Mouse (Mus musculus) hindbrain, embryonic 12.5 days (tissue): ENCODE measurements around the gene Ints1. TPM values are rescaled to one million over a fixed set of nuclear protein-coding genes. Genes with fewer than 3 reads are reported as not detected.

ENCODE experiments used
- ATAC-seq: fragments of 200-750 bp; cut with Nextera tagmentation; 2 replicates; pipeline ENCODE4 v1.8.0; 2017; ENCODE audit warnings: moderate TSS enrichment; ENCODE audit not compliant: low FRiP score
- H3K27ac ChIP-seq: fragments of 300-500 bp; sonication (generic); 2 replicates; pipeline ENCODE4 v1.5.1; 2016; ENCODE audit warnings: mild to moderate bottlenecking
- H3K27me3 ChIP-seq: fragments of 300-500 bp; sonication (generic); 2 replicates; pipeline ENCODE4 v1.6.1; 2016; ENCODE audit warnings: mild to moderate bottlenecking
- H3K36me3 ChIP-seq: fragments of 300-500 bp; sonication (generic); 2 replicates; pipeline ENCODE4 v1.6.1; 2016; ENCODE audit warnings: mild to moderate bottlenecking
- H3K4me1 ChIP-seq: fragments of 300-500 bp; sonication (generic); 2 replicates; pipeline ENCODE4 v1.6.1; 2016
- H3K4me2 ChIP-seq: fragments of 300-500 bp; sonication (generic); replicated peaks from 2 replicates; pipeline ENCODE4 v1.6.1; 2016; ENCODE audit warnings: mild to moderate bottlenecking
- H3K4me3 ChIP-seq: fragments of 300-500 bp; sonication (generic); 2 replicates; pipeline ENCODE4 v1.5.1; 2016; ENCODE audit warnings: mild to moderate bottlenecking
- H3K9ac ChIP-seq: fragments of 300-500 bp; sonication (generic); 2 replicates; pipeline ENCODE4 v1.6.1; 2016; ENCODE audit warnings: mild to moderate bottlenecking, moderate library complexity
- H3K9me3 ChIP-seq: fragments of 300-500 bp; sonication (generic); replicated peaks from 2 replicates; pipeline ENCODE4 v1.6.1; 2016; ENCODE audit warnings: mild to moderate bottlenecking
- WGBS: fragments of 180-500 bp; shearing (Covaris S2); methylation state at CpG from one replicate; pipeline ENCODE4 v1.1.7; 2016; 5-methylcytosine and 5-hydroxymethylcytosine counted together
- polyA plus RNA-seq: library from polyadenylated mRNA; unstranded; fragments of >200 nt; fragmentation: Nextera tagmentation; extraction: Ambion mirVana; gene quantifications from 2 replicates; pipeline ENCODE4 v1.2.1, GENCODE M21; 2016

The Ints1 gene
- 32.8 and 37.7 TPM in 2 replicates for polyA plus RNA-seq

DNA sequence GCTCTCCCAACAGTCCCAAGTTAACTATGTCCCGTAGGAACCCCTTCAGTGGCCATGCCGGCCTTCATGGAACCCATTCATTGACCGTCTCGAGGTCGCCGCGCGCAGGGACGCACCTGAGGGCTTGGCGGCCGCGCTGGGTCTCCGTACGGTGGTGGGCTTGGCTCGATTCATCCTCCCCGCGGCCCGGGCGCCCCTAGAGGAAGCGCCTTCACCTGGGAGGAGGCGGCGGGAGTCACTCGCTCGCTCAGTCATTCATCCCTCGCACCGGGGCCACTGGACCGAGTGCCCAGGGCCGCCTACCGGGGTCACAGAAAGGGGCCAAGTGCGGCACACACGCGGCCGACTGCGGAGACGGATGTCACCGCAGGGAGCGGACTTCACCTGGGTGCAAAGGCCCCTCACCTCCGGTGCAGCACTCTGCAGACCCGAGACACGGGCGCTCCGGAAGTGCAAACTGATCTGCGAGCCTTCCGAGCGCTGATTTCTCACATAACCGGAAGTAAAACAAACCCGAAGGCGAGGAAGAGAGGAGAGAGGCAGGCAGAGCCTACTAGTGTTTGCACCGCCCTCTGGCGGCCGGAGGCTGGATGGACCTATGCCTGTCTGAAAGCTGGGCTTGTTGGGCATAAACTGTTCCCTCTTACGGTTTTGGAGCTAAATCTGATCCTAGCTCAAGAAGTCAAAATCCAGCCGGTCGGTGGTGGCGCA is at the start of gene Ints1:
Ints1 (minus strand) TSS at position 459 of the 711 bp plus-strand sequence.
- no peaks in the 10 kb centered on the region for H3K27me3 ChIP-seq
- peak within 1 kb of the TSS; percentile 90 for H3K9ac ChIP-seq
- ATAC-seq = peak; percentile 83
- H3K4me2 ChIP-seq = peak within 1 kb of the TSS; percentile 97
- H3K36me3 ChIP-seq = peaks cover 36% of the 10 kb centered on the region
- H3K9me3 ChIP-seq = no peaks in the 10 kb centered on the region
- H3K4me3 ChIP-seq = peak within 1 kb of the TSS; percentile 97
- peak within 1 kb of the TSS; percentile 70; the same call in 1 of the 2 replicates for H3K27ac ChIP-seq
- WGBS = under 1% methylated on average over 55 of the region's 55 CpGs
- peaks cover 10% of the 10 kb centered on the region for H3K4me1 ChIP-seq

DNA sequence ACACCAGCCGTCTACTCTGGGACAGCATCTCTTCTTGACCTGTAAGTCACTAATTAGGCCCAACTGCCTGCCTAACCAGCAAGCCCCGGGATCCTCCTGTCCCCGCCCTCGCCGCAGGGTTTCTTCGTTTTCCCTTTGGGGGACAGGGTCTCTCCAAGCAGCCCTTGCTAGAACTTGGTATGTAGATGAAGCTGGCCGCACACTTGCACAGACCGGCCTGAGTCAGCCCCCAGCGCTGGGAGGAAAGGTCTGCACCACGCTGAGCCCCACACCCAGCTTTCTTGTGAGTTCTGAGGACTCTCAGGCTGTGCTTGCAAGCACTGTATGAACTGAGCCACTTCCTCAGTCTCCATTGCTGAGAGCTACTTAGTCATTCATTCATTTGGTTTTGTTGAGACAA is 49.1 kb upstream of the Ints1 start:
- Histone ChIP-seq H3K36me3 (peaks cover 40% of the 10 kb centered on the region), H3K27me3 (no peaks in the 10 kb centered on the region), H3K9me3 (no peaks in the 10 kb centered on the region), H3K4me3 (no peak overlapping the region), H3K4me2 (no peak overlapping the region), H3K27ac (no peak overlapping the region), H3K4me1 (peaks cover 16% of the 10 kb centered on the region), H3K9ac (no peak overlapping the region)
- ATAC-seq = no peak
- 90% methylated on average over 10 of the region's 10 CpGs for WGBS

DNA sequence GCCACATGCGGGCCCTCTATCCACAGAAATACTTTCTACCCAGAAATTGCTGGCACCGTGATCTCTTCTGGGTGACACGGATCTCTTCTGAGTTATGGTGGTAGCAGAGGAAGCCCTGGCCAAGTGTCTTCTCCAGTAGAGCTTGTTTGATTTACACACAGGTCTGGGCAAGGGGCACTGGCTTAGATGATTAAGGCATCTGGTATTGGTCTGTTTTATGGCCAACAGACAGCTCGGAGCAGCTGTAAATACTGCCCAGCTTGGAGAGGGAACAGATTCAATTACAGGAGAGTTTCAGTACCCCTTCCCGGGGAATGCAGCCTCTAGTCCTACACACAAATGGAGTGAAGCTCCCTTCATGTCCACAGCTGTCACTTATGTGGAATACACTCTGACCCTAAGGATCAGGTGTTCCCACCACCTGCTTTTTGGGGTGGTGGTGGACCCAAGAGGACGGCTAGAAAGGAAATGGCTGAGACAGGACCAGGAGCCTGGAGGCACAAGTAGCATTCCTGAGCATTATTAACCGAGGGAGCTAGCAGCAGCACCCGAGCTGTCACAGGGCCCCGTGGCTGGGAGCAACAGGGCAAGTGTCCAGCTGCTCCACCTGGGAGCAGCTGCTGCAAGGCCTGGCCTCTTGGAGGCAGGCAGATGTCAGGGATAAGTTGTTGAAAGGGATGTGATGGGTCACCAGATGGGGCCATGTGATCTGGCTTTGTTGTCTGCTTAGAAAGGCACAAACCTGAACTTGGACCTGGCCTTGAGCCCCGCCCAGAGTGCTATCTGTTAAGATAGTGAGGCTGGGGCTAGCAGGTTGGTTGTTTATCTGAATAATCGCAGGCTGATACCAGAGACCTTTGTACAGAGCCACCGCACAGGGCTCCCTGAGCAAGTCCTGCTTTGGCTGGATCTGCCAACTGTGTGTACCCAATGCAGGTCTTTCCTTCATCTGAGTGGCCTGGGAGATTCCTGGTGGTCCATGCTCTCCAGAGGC is 46.3 kb upstream of the Ints1 start:
- 80% methylated on average over 12 of the region's 12 CpGs for WGBS
- Histone ChIP-seq H3K4me2 (no peak overlapping the region), H3K36me3 (peaks cover 40% of the 10 kb centered on the region), H3K9ac (no peak overlapping the region), H3K27me3 (no peaks in the 10 kb centered on the region), H3K9me3 (no peaks in the 10 kb centered on the region), H3K27ac (no peak overlapping the region), H3K4me3 (no peak overlapping the region), H3K4me1 (peaks cover 14% of the 10 kb centered on the region)
- ATAC-seq = no peak

DNA sequence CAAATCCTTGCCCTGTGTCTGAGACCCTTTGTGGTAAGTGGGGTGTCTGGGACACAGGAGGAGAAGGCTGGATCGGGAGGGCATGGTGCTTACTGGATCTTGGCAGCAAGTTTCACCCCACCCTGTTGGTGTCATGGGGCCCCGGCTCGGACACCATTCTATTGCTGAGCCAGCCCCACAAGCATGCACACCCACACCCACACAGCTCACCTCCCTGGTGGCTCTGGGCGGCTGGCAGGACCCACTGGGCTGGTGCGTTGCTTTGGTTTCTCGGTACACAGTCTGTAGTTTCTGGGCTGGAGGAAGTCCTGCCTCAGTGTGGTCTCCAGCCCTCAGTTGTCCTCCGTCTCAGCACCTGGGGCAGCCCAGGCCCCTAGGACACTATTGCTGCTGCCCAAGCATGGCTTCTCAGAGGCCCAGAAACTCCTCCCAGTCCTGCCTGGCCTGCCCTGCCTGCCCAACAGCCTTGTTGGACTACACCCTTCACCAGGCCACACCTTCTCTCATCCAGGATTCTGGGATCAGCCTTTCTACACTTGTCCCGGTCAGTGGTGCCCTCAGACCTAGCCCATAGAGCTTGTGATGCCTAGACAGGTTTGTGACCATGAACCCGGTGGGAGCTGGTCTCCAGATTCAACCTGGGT is 44.2 kb upstream of the Ints1 start, which contains the start of gene Tmem184a:
Tmem184a (minus strand) TSS at position 380 of the 644 bp plus-strand sequence.
- H3K36me3 ChIP-seq = peaks cover 38% of the 10 kb centered on the region
- no peak within 1 kb of the TSS for H3K9ac ChIP-seq
- 0 out of 2 replicates have a peak, but pooled peaks cover 2% of the 10 kb centered on the region for H3K4me1 ChIP-seq
- H3K4me2 ChIP-seq = no peak within 1 kb of the TSS
- peaks cover 20% of the 10 kb centered on the region for H3K27me3 ChIP-seq
- 86% methylated on average over 9 of the region's 9 CpGs for WGBS
- H3K9me3 ChIP-seq = no peaks in the 10 kb centered on the region
- no peak within 1 kb of the TSS for H3K27ac ChIP-seq
- no peak within 1 kb of the TSS for H3K4me3 ChIP-seq
- no peak for ATAC-seq

DNA sequence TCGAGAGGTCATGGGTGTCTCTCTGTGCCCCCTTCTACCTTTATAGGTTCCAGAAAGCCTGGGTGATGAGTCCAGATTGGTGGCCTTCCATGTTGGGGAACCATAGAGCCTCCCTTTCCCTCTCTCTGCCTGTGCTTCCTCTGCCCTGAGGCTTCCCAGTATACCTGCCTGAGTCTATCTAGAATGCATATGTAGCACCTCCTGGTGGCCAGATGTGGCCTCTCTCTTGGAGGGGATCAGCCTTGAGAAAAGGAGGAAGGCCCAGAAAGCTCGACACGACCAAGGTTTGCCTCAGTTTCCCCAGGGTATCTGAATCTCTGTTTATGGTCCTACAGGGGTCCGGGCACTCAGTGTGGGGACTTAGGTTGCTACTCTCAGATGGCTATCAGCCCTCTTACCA is 43.3 kb upstream of the Ints1 start:
- Histone ChIP-seq H3K4me2 (no peak overlapping the region), H3K4me1 (no peaks in the 10 kb centered on the region), H3K9ac (no peak overlapping the region), H3K27me3 (peaks cover 29% of the 10 kb centered on the region), H3K36me3 (peaks cover 33% of the 10 kb centered on the region), H3K9me3 (no peaks in the 10 kb centered on the region), H3K4me3 (no peak overlapping the region), H3K27ac (no peak overlapping the region)
- 57% methylated on average over 4 of the region's 4 CpGs for WGBS
- no peak for ATAC-seq

DNA sequence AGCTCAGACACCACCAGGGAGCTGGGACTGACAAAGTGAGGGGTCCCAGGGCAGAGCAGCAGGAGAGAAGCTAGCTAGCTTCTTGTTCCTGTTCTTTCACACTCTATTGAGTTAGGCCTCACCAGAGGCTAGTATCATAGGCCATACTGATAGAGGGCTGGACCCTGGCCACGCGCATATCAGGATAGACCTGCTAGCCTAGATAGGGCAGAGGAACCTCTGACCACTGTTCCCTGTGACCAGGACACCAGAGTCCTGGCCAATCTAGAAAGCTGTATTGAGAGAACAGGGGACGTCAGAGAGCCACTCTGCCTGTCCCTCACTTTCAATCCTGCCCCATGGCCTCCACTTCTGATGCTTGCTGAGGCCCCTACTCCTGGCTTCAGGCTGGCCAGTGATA is 42.6 kb upstream of the Ints1 start:
- H3K9ac ChIP-seq = no peak overlapping the region
- no peaks in the 10 kb centered on the region for H3K4me1 ChIP-seq
- peaks cover 26% of the 10 kb centered on the region for H3K36me3 ChIP-seq
- H3K27me3 ChIP-seq = peaks cover 36% of the 10 kb centered on the region
- H3K4me3 ChIP-seq = no peak overlapping the region
- no peak overlapping the region for H3K27ac ChIP-seq
- WGBS = 80% methylated on average over 3 of the region's 3 CpGs
- no peak for ATAC-seq
- H3K4me2 ChIP-seq = no peak overlapping the region
- no peaks in the 10 kb centered on the region for H3K9me3 ChIP-seq

DNA sequence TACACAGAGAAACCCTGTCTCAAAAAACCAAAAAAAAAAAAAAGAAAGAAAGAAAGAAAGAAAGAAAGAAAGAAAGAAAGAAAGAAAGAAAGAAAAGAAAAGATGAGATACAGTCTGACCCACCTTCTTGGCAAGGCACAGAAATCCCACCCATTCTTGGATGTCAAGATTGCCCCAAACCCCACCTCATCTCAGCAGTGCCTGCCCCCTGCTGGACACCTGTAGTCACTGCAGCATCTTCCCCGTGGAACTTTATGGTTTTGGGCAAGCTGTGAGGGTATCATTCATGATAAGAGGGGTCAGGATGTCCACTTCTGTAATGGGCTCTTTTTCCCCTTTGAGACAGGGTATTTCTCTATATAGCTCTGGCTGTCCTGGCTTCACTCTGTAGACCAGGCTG is 41.8 kb upstream of the Ints1 start:
- H3K9ac ChIP-seq = no peak overlapping the region
- no peak for ATAC-seq
- H3K36me3 ChIP-seq = peaks cover 18% of the 10 kb centered on the region
- peaks cover 44% of the 10 kb centered on the region for H3K27me3 ChIP-seq
- H3K9me3 ChIP-seq = no peaks in the 10 kb centered on the region
- H3K4me2 ChIP-seq = no peak overlapping the region
- H3K4me3 ChIP-seq = no peak overlapping the region
- H3K4me1 ChIP-seq = no peaks in the 10 kb centered on the region
- 15% methylated on average over 1 of the region's 1 CpGs for WGBS
- H3K27ac ChIP-seq = no peak overlapping the region

DNA sequence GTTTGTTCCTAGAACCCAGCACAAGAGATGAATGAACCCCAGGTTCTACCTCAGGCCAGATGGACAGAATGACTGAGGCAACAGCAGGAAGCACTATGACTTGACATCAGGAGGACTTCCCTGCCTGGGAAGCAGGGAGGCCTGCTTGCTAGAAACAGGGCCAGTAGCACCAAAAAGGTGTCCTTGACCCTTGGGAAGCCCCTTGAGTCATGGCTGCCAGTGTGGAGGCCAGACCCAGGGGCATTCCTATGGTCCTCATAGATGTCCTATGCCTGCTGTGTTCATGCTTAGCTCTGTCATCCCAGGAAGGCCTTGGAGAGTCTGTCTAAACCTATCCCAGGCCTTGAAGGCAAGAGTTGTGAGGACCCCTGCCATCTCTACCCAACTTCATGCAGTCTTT is 41.0 kb upstream of the Ints1 start:
- Histone ChIP-seq H3K27me3 (peaks cover 52% of the 10 kb centered on the region), H3K9me3 (no peaks in the 10 kb centered on the region), H3K4me2 (no peak overlapping the region), H3K4me3 (no peak overlapping the region), H3K9ac (no peak overlapping the region), H3K4me1 (no peaks in the 10 kb centered on the region), H3K36me3 (peaks cover 9% of the 10 kb centered on the region; the same call in 1 of the 2 replicates), H3K27ac (no peak overlapping the region)
- no peak for ATAC-seq

DNA sequence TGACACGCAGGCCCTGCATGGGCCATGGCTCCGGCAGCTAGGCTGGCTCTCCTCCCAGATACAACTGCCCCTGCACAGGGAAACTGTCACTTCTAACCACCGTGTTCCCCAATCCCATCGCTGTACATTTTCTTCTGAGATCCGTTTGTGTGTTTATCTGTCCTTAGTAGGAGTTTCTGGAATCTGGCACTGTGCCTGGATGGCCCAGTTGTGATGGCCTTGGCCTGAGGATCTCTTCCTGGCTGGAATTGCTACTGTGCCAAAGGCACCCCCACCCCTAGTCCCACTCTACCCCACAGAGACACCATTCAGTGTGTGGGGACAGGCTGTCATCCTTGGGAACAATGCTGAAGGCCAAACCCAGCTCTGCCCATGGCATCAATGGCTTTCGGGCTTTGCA is 40.5 kb upstream of the Ints1 start:
- Histone ChIP-seq H3K36me3 (0 out of 2 replicates have a peak, but pooled peaks cover 7% of the 10 kb centered on the region), H3K4me3 (no peak overlapping the region), H3K27me3 (peaks cover 54% of the 10 kb centered on the region), H3K4me2 (no peak overlapping the region), H3K27ac (no peak overlapping the region), H3K9ac (no peak overlapping the region), H3K9me3 (no peaks in the 10 kb centered on the region), H3K4me1 (no peaks in the 10 kb centered on the region)
- WGBS = 85% methylated on average over 6 of the region's 6 CpGs
- ATAC-seq = no peak

DNA sequence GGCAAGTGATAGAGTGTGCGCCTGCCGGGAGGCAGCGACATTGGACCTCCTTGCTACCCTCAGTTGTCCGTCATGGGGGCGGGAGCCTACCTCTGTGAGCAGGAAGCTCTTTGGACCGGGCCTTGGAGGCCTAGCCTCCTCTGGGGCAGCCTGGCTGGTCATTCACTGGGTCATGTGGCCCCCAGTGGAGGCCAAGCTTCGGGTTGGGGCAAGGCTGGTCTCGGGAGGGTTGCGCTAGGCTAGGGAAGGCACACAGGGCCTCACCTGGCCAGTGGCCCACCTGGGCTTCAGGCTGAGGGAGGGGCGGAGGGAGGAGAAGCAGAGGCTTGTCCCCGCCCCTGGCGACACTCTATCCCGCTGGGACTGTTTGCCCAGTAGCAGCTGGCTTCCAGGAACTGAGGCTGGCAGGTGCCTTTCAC is 38.5 kb upstream of the Ints1 start:
- Histone ChIP-seq H3K4me2 (no peak overlapping the region), H3K9ac (no peak overlapping the region), H3K9me3 (no peaks in the 10 kb centered on the region), H3K27me3 (peaks cover 54% of the 10 kb centered on the region), H3K4me3 (no peak overlapping the region), H3K27ac (no peak overlapping the region), H3K36me3 (no peaks in the 10 kb centered on the region), H3K4me1 (no peaks in the 10 kb centered on the region)
- WGBS = 9% methylated on average over 13 of the region's 13 CpGs
- ATAC-seq = no peak

DNA sequence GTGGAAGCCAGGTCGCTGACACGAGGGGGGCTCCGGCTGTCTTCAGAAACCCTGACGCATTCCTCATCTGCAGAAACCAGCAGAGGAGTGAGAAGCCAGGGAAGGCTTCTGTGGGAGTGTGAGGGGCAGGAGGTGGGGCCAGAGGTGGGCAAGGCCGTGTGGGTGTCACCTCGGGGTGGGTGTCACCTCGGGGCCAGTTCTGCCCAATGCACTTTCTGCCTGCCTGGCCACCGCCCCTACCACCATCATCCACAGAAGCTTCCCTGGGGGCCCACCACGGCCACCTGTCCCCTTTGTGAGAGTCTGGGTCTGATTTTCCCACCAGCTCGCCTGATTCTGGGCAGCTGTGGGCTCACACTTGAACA is 37.6 kb upstream of the Ints1 start:
- H3K4me3 ChIP-seq = no peak overlapping the region
- no peaks in the 10 kb centered on the region for H3K4me1 ChIP-seq
- H3K27ac ChIP-seq = no peak overlapping the region
- H3K27me3 ChIP-seq = peaks cover 54% of the 10 kb centered on the region
- no peaks in the 10 kb centered on the region for H3K36me3 ChIP-seq
- H3K4me2 ChIP-seq = no peak overlapping the region
- H3K9ac ChIP-seq = no peak overlapping the region
- no peaks in the 10 kb centered on the region for H3K9me3 ChIP-seq
- WGBS = 42% methylated on average over 10 of the region's 10 CpGs
- no peak for ATAC-seq
